Comparison of ENCODE assay signal across 14 mouse cellular contexts in the genomic region with DNA sequence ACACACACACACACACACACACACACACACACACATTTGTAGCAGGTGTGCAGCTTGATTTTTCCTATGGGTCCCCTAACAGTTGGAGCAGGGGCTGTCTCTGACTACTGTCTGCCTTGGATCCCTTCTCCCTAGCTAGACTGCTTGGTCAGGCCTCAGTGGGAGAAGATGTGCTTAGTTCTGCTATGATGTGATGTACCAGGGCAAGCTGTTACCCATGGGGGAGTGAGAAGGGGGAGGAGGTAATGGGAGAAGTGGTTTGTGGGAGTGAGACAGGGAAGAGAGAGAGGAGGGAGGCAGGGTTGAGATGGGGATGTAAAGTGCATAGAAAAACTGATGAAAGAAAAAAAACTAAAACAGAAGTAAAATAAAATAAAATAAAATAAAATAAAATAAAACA.
DNase-seq lines count a peak whose midpoint lies in the region.
"Had no signal": no experiment of that assay in that cellular context is flagged by ENCODE, and none has a peak within 500 bp of the region (broad histone marks: within the 10 kb centered on the region; RNA-seq: fewer than 3 reads in every experiment).

No protein-coding gene starts in this region.

- DNase-seq in frontal cortex, adult 2 months (ENCODE audit: extremely low spot score in 1 of 2, low spot score in 1 of 2), result peak; percentile 17 to 34
- no peak for DNase-seq in frontal cortex, postnatal 36 days (ENCODE audit: low spot score in 2 of 2)
- peak; percentile 5 to 46 for DNase-seq in left cerebral cortex, adult 18-20 months (ENCODE audit: low spot score in 2 of 2)
- DNase-seq in left cerebral cortex, postnatal 4 days, result no peak
- DNase-seq in brain, adult 2 months (ENCODE audit: low read depth, low spot score), result peak; percentile 61
- peak; percentile 28 for DNase-seq in telencephalon, adult 2 months (ENCODE audit: low read depth, low spot score)
- no peak for DNase-seq in embryo, embryonic 11 days
- DNase-seq: adrenal gland, adult 2 months; adrenal gland, postnatal 10 days; adrenal gland, postnatal 25 days; cerebellum, adult 11-12 months; cerebellum, adult 2 months; cerebellum, adult 9-10 months; cerebellum, postnatal 25 days had no signal

- intact Hi-C loops in left cerebral cortex, postnatal 4 days (cut with DNase I), result loop anchor here (10.0 kb wide), 1 partner anchor 219 kb away; a partner anchor contains a TSS

Comparison
In these comparisons a context has a peak if more than half of its experiments do, and no peak if none do; other contexts are left out.
1. DNase-seq: peak in frontal cortex, adult 2 months (2 of 2), left cerebral cortex, adult 18-20 months (2 of 2), brain, adult 2 months (single experiment) and telencephalon, adult 2 months (single experiment); none in frontal cortex, postnatal 36 days (0 of 2), left cerebral cortex, postnatal 4 days (single experiment) and embryo, embryonic 11 days (single experiment).